9 mouse cellular contexts compared by ENCODE assay signal in genomic region chr2:119236682-119237209, GRCm38 (mm10). TPM values are rescaled to one million over a fixed set of nuclear protein-coding genes. Genes with fewer than 3 reads are reported as not detected.
DNase-seq lines count a peak whose midpoint lies in the region; ATAC-seq and TF ChIP-seq lines count a peak whose summit lies in the region.
"Had no signal": no experiment of that assay in that cellular context is flagged by ENCODE, and none has a peak within 500 bp of the region (broad histone marks: within the 10 kb centered on the region; RNA-seq: fewer than 3 reads in every experiment).

No protein-coding gene starts in this region.

- H3K4me3 ChIP-seq in left cerebral cortex, adult 2 months = peak overlapping the region; percentile 34
- H3K4me3 ChIP-seq in embryonic facial prominence, embryonic 11.5 days (ENCODE audit: low read depth, low read length) = peak overlapping the region; percentile 40
- peak overlapping the region; percentile 38 for H3K4me3 ChIP-seq in hindbrain, postnatal 0 days (ENCODE audit: low read length)
- peak overlapping the region; percentile 37 for H3K4me3 ChIP-seq in neural tube, embryonic 12.5 days

- H3K9me3 ChIP-seq in embryonic facial prominence, embryonic 11.5 days (replicated peaks; ENCODE audit: control insufficient read depth, low read length) = no peaks in the 10 kb centered on the region
- H3K9me3 ChIP-seq in hindbrain, postnatal 0 days (ENCODE audit: low read length) = no peaks in the 10 kb centered on the region
- no peaks in the 10 kb centered on the region for H3K9me3 ChIP-seq in neural tube, embryonic 12.5 days

- WGBS in embryonic facial prominence, embryonic 11.5 days = 5% methylated on average over 25 of the region's 25 CpGs
- WGBS in hindbrain, postnatal 0 days = 9% methylated on average over 24 of the region's 25 CpGs
- WGBS in neural tube, embryonic 12.5 days = 5% methylated on average over 25 of the region's 25 CpGs

- no peak overlapping the region for H3K27ac ChIP-seq in left cerebral cortex, adult 2 months
- H3K27ac ChIP-seq in embryonic facial prominence, embryonic 11.5 days (replicated peaks; ENCODE audit: low read depth, low read length) = no peak overlapping the region
- no peak overlapping the region for H3K27ac ChIP-seq in hindbrain, postnatal 0 days
- no peak overlapping the region for H3K27ac ChIP-seq in neural tube, embryonic 12.5 days

- DNase-seq in left cerebral cortex, adult 2 months (ENCODE audit: extremely low spot score in 1 of 2, low spot score in 2 of 2) = no peak
- no peak for DNase-seq in left cerebral cortex, adult 8-10 months (ENCODE audit: low spot score in 2 of 2)
- no peak for DNase-seq in embryonic facial prominence, embryonic 11.5 days (ENCODE audit: low spot score)
- DNase-seq in hindbrain, postnatal 0 days (ENCODE audit: low spot score) = no peak
- no peak for DNase-seq in yolk sac, embryonic 10.5 days (ENCODE audit: low spot score)
- DNase-seq in spleen, postnatal 36 days (ENCODE audit: low spot score in 2 of 2) = no peak
- DNase-seq in left cerebral cortex, postnatal 4 days = no peak

- H3K27me3 ChIP-seq in embryonic facial prominence, embryonic 11.5 days (ENCODE audit: control insufficient read depth, insufficient read depth, low read length) = peaks cover 35% of the 10 kb centered on the region
- peaks cover 44% of the 10 kb centered on the region for H3K27me3 ChIP-seq in hindbrain, postnatal 0 days (ENCODE audit: insufficient read depth, low read length)
- peaks cover 52% of the 10 kb centered on the region for H3K27me3 ChIP-seq in neural tube, embryonic 12.5 days (replicated peaks)

- no peak; the same call in 1 of the 2 replicates for ATAC-seq in embryonic facial prominence, embryonic 11.5 days (replicated peaks; ENCODE audit: insufficient number of reproducible peaks, low FRiP score, low TSS enrichment, low read depth)
- ATAC-seq in hindbrain, postnatal 0 days = no peak
- ATAC-seq in neural tube, embryonic 12.5 days (ENCODE audit: low FRiP score, low read depth) = no peak

- no peaks in the 10 kb centered on the region for H3K36me3 ChIP-seq in embryonic facial prominence, embryonic 11.5 days (replicated peaks; ENCODE audit: control insufficient read depth, insufficient read depth, low read depth, low read length)
- no peaks in the 10 kb centered on the region for H3K36me3 ChIP-seq in hindbrain, postnatal 0 days (ENCODE audit: insufficient read depth, low read length)
- no peaks in the 10 kb centered on the region for H3K36me3 ChIP-seq in neural tube, embryonic 12.5 days

- H3K4me1 ChIP-seq in embryonic facial prominence, embryonic 11.5 days (ENCODE audit: control insufficient read depth, insufficient read depth, low read length) = 0 out of 2 replicates have a peak, but pooled peaks cover 5% of the 10 kb centered on the region
- peaks cover 5% of the 10 kb centered on the region; the same call in 1 of the 2 replicates for H3K4me1 ChIP-seq in hindbrain, postnatal 0 days (ENCODE audit: insufficient read depth, low read length)
- H3K4me1 ChIP-seq in neural tube, embryonic 12.5 days = peaks cover 13% of the 10 kb centered on the region

- H3K4me2 ChIP-seq in embryonic facial prominence, embryonic 11.5 days (ENCODE audit: low read depth, low read length) = peak overlapping the region; percentile 71
- peak overlapping the region; percentile 59 for H3K4me2 ChIP-seq in hindbrain, postnatal 0 days (ENCODE audit: low read depth, low read length)
- H3K4me2 ChIP-seq in neural tube, embryonic 12.5 days (replicated peaks) = peak overlapping the region; percentile 67

- intact Hi-C loops in left cerebral cortex, adult 2 months (cut with DNase I) = no loop called here
- intact Hi-C loops in left cerebral cortex, postnatal 4 days (cut with DNase I) = no loop called here

- peak overlapping the region; percentile 40; the same call in 1 of the 2 replicates for H3K9ac ChIP-seq in embryonic facial prominence, embryonic 11.5 days (replicated peaks; ENCODE audit: low read length)
- no peak overlapping the region for H3K9ac ChIP-seq in hindbrain, postnatal 0 days (replicated peaks; ENCODE audit: low read length)
- no peak overlapping the region for H3K9ac ChIP-seq in neural tube, embryonic 12.5 days

- no peak for TF ChIP-seq CTCF in left cerebral cortex, adult 2 months (IDR thresholded peaks at IDR 0.05)
- TF ChIP-seq CTCF in hindbrain, postnatal 0 days (IDR thresholded peaks at IDR 0.05; ENCODE audit: low read depth) = no peak

RNA-seq across cellular contexts. Expression of gene Spint1, which starts 0.4 kb away (rescaled TPM):
- 1 to 10 TPM in 1 of 2 experiments, under 1 TPM in 1; 0.96 to 1.2 TPM for total RNA-seq in left cerebral cortex, adult 2 months (2021)
- 1 to 10 TPM; 2.0 to 3.7 (median 3.2) TPM for total RNA-seq in left cerebral cortex, adult 8-10 months (2022)
- 8.9 and 9.8 TPM in 2 replicates for polyA plus RNA-seq in embryonic facial prominence, embryonic 11.5 days (2014; fragmentation: Nextera tagmentation; extraction: Ambion mirVana)
- 3.0 and 3.7 TPM in 2 replicates for total RNA-seq in hindbrain, postnatal 0 days (2014; rRNA removed)
- polyA plus RNA-seq in hindbrain, postnatal 0 days (2015; fragmentation: Nextera tagmentation; extraction: Ambion mirVana) = 1.1 and 1.2 TPM in 2 replicates
- 1.2 and 1.7 TPM in 2 replicates for polyA plus RNA-seq in neural tube, embryonic 12.5 days (2016; fragmentation: Nextera tagmentation; extraction: Ambion mirVana)
- total RNA-seq in left cerebral cortex, postnatal 4 days (2021) = under 1 TPM; 0.26 to 0.83 TPM

RNA-seq across cellular contexts. Expression of gene Ppp1r14d, which starts 7.0 kb away (rescaled TPM):
- total RNA-seq in left cerebral cortex, adult 2 months (2021) = not detected
- not detected for total RNA-seq in left cerebral cortex, adult 8-10 months (2022)
- polyA plus RNA-seq in embryonic facial prominence, embryonic 11.5 days (2014; fragmentation: Nextera tagmentation; extraction: Ambion mirVana) = not detected in 2 replicates
- not detected in 2 replicates for total RNA-seq in hindbrain, postnatal 0 days (2014; rRNA removed)
- polyA plus RNA-seq in hindbrain, postnatal 0 days (2015; fragmentation: Nextera tagmentation; extraction: Ambion mirVana) = not detected in 2 replicates
- polyA plus RNA-seq in neural tube, embryonic 12.5 days (2016; fragmentation: Nextera tagmentation; extraction: Ambion mirVana) = not detected in 2 replicates
- total RNA-seq in left cerebral cortex, postnatal 4 days (2021) = not detected
- total RNA-seq: hematopoietic stem cell, adult 5-6 weeks had no signal

RNA-seq across cellular contexts. Expression of gene Dnajc17, which starts 28.2 kb away (rescaled TPM):
- total RNA-seq in left cerebral cortex, adult 2 months (2021) = 10 to 100 TPM; 15.5 to 19.3 TPM
- total RNA-seq in left cerebral cortex, adult 8-10 months (2022) = 10 to 100 TPM; 15.9 to 21.6 (median 19.1) TPM
- polyA plus RNA-seq in embryonic facial prominence, embryonic 11.5 days (2014; fragmentation: Nextera tagmentation; extraction: Ambion mirVana) = 25.9 and 26.2 TPM in 2 replicates
- total RNA-seq in hindbrain, postnatal 0 days (2014; rRNA removed) = 3.0 and 7.1 TPM in 2 replicates
- 20.3 and 21.9 TPM in 2 replicates for polyA plus RNA-seq in hindbrain, postnatal 0 days (2015; fragmentation: Nextera tagmentation; extraction: Ambion mirVana)
- 24.9 and 27.2 TPM in 2 replicates for polyA plus RNA-seq in neural tube, embryonic 12.5 days (2016; fragmentation: Nextera tagmentation; extraction: Ambion mirVana)
- 10 to 100 TPM; 25.0 to 25.1 TPM for total RNA-seq in left cerebral cortex, postnatal 4 days (2021)

RNA-seq across cellular contexts. Expression of gene Zfyve19, which starts 28.3 kb away (rescaled TPM):
- 10 to 100 TPM; 38.0 to 41.9 TPM for total RNA-seq in left cerebral cortex, adult 2 months (2021)
- total RNA-seq in left cerebral cortex, adult 8-10 months (2022) = 10 to 100 TPM; 29.3 to 44.8 (median 35.4) TPM
- 44.3 and 46.1 TPM in 2 replicates for polyA plus RNA-seq in embryonic facial prominence, embryonic 11.5 days (2014; fragmentation: Nextera tagmentation; extraction: Ambion mirVana)
- 26.2 and 35.1 TPM in 2 replicates for total RNA-seq in hindbrain, postnatal 0 days (2014; rRNA removed)
- polyA plus RNA-seq in hindbrain, postnatal 0 days (2015; fragmentation: Nextera tagmentation; extraction: Ambion mirVana) = 50.2 and 53.1 TPM in 2 replicates
- 46.5 and 49.3 TPM in 2 replicates for polyA plus RNA-seq in neural tube, embryonic 12.5 days (2016; fragmentation: Nextera tagmentation; extraction: Ambion mirVana)
- 10 to 100 TPM; 51.3 to 52.0 TPM for total RNA-seq in left cerebral cortex, postnatal 4 days (2021)

RNA-seq across cellular contexts. Expression of gene Rhov, which starts 34.3 kb away (rescaled TPM):
- 10 to 100 TPM in 1 of 2 experiments, 1 to 10 TPM in 1; 9.8 to 11.1 TPM for total RNA-seq in left cerebral cortex, adult 2 months (2021)
- 10 to 100 TPM; 11.1 to 12.5 (median 11.7) TPM for total RNA-seq in left cerebral cortex, adult 8-10 months (2022)
- polyA plus RNA-seq in embryonic facial prominence, embryonic 11.5 days (2014; fragmentation: Nextera tagmentation; extraction: Ambion mirVana) = 2.2 and 2.3 TPM in 2 replicates
- 28.3 and 28.4 TPM in 2 replicates for total RNA-seq in hindbrain, postnatal 0 days (2014; rRNA removed)
- 31.8 and 32.6 TPM in 2 replicates for polyA plus RNA-seq in hindbrain, postnatal 0 days (2015; fragmentation: Nextera tagmentation; extraction: Ambion mirVana)
- polyA plus RNA-seq in neural tube, embryonic 12.5 days (2016; fragmentation: Nextera tagmentation; extraction: Ambion mirVana) = 8.4 and 9.3 TPM in 2 replicates
- total RNA-seq in left cerebral cortex, postnatal 4 days (2021) = 10 to 100 TPM; 20.4 to 23.9 TPM
- total RNA-seq: hematopoietic stem cell, adult 5-6 weeks had no signal
